Mouse (Mus musculus): ENCODE results near the gene Pax6. TPM values are rescaled to one million over a fixed set of nuclear protein-coding genes. Genes with fewer than 3 reads are reported as not detected.

Gene Pax6
- polyA plus RNA-seq, 1 experiment from 2014 or later, result 13.5 TPM

DNA sequence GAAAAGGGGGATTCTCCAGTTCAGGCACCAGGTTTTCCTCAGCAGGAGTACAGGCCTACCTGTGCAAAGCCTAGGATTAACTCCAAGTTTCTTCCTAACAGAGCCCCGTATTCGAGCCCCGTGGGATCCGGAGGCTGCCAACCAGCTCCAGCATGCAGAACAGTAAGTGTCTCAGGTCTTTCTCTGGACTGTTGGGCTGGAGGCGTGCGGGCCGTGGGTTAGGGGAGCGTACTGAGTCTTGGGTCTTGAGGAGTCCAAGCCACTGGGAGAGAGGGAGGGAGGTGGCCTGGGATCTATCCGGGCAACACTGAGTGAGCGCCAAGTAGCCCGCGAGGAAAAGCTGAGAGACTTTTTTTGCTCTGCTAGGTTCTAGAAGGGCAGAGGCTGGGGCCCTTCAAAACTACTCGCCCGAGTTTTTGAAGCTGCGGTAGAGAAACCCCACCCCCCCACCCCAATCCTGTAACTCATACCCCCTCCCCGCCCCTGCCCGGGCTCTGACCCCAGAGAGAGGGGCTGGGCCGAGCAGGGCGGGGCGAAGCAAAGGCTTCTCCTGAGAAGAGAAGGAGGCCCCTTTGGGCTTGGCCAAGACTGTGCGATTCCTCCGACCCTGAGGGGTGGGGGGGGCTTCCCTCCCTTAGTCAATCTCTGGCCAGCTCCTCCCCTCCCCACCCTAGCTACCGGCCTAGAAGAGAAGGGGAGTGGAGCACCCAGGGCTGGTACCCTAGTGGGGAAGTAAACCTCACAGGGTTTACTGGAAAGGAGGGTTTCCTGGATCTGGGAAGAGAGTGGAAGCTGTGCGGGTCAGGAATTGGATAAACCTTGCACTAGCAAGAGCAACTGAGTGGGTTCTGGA, 11.7 kb downstream of the Pax6 start:
- no peaks in the 10 kb centered on the region for H3K9me3 ChIP-seq (ENCODE audit: control insufficient read depth, low read length)
- peak overlapping the region; percentile 18; the same call in 1 of the 2 replicates for H3K4me3 ChIP-seq (ENCODE audit: low read depth, low read length)
- H3K27me3 ChIP-seq (ENCODE audit: control insufficient read depth, insufficient read depth, low read length), result peaks cover 24% of the 10 kb centered on the region
- ATAC-seq (ENCODE audit: low read depth), result peak; percentile 63
- H3K36me3 ChIP-seq (ENCODE audit: control insufficient read depth, insufficient read depth, low read length), result no peaks in the 10 kb centered on the region
- no peak overlapping the region for H3K9ac ChIP-seq (replicated peaks; ENCODE audit: low read depth, low read length)
- H3K4me2 ChIP-seq (ENCODE audit: low read depth, low read length), result peak overlapping the region; percentile 36
- H3K4me1 ChIP-seq (ENCODE audit: control insufficient read depth, insufficient read depth, low read length), result peaks cover 12% of the 10 kb centered on the region; the same call in 1 of the 2 replicates
- 7% methylated on average over 23 of the region's 24 CpGs for WGBS
- 0 out of 2 replicates have a peak overlapping the region, but pooled peaks have one; percentile 34 for H3K27ac ChIP-seq (ENCODE audit: low read depth, low read length)

GRCm38 (mm10) chr2:105680999-105681710, 12.5 kb downstream of the Pax6 start:
- Histone ChIP-seq H3K36me3 (ENCODE audit: control insufficient read depth, insufficient read depth, low read length) (no peaks in the 10 kb centered on the region), H3K4me1 (ENCODE audit: control insufficient read depth, insufficient read depth, low read length) (peaks cover 12% of the 10 kb centered on the region; the same call in 1 of the 2 replicates), H3K9ac (replicated peaks; ENCODE audit: low read depth, low read length) (no peak overlapping the region; the same call in 1 of the 2 replicates), H3K27me3 (ENCODE audit: control insufficient read depth, insufficient read depth, low read length) (peaks cover 29% of the 10 kb centered on the region), H3K9me3 (ENCODE audit: control insufficient read depth, low read length) (no peaks in the 10 kb centered on the region), H3K4me2 (ENCODE audit: low read depth, low read length) (peak overlapping the region; percentile 36), H3K27ac (ENCODE audit: low read depth, low read length) (0 out of 2 replicates have a peak overlapping the region, but pooled peaks have one; percentile 34), H3K4me3 (ENCODE audit: low read depth, low read length) (peak overlapping the region; percentile 18)
- peak; percentile 15; the same call in 1 of the 2 replicates for ATAC-seq (ENCODE audit: low read depth)
- 5% methylated on average over 30 of the region's 30 CpGs for WGBS

DNA sequence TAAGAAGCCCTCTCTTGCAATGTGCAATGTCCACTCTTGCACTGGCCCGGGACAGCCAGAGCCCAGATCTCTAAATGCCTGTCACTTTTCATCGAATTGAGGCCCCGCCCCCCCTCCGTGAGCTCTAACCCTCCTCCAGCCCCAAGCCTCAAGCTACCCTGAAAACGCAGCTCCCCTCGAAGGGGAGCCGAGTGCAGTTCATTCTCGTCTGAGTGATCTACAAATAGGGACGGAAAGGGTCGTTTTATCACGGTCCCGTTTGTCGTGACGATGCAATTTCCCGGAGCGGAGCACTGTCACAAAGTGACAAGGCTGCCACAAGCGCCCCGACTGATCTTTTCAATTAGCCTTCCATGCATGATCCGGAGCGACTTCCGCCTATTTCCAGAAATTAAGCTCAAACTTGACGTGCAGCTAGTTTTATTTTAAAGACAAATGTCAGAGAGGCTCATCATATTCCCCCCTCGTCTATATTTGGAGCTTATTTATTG, 13.4 kb downstream of the Pax6 start:
- ATAC-seq (ENCODE audit: low read depth), result 0 out of 2 replicates have a peak, but pooled peaks have one; percentile 20
- Histone ChIP-seq H3K9ac (replicated peaks; ENCODE audit: low read depth, low read length) (no peak overlapping the region; the same call in 1 of the 2 replicates), H3K9me3 (ENCODE audit: control insufficient read depth, low read length) (no peaks in the 10 kb centered on the region), H3K27ac (ENCODE audit: low read depth, low read length) (no peak overlapping the region), H3K4me3 (ENCODE audit: low read depth, low read length) (peak overlapping the region; percentile 18; the same call in 1 of the 2 replicates), H3K4me2 (ENCODE audit: low read depth, low read length) (peak overlapping the region; percentile 36), H3K36me3 (ENCODE audit: control insufficient read depth, insufficient read depth, low read length) (no peaks in the 10 kb centered on the region), H3K27me3 (ENCODE audit: control insufficient read depth, insufficient read depth, low read length) (peaks cover 26% of the 10 kb centered on the region), H3K4me1 (ENCODE audit: control insufficient read depth, insufficient read depth, low read length) (0 out of 2 replicates have a peak, but pooled peaks cover 7% of the 10 kb centered on the region)
- WGBS, result under 1% methylated on average over 23 of the region's 23 CpGs

DNA sequence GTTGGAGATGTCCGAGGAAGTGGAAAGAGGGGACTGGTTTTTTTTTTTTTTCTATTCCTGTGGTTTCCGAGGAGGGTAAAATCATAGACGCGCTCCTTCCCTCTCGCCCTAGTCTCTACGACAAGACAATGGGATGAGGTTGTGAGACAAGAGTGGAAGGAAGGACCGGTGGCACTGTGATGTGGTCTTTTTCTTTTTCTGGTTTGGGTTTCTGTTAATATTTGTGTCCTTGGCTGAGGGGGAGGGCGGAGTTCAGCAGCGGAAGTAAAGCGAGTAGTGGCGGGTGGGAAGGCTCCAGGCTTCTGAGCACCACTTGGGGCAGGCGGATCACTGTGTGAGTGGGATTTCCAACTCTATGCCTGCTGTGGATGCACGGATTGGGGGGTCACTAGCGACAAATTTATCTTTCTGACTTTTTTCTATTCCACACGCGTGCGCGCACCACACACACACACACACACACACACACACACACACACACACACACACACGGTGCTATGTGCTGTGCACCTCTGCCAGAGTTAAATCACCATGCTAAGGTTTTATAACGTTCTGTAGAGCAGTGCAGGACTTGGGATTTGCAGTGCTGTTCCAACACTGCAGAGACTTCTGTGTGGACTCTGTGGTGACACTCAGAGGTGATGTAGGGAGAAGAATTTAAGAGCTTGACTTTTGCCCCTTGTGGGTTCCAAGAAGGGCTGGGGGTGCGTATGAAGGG, 14.1 kb downstream of the Pax6 start:
- 0 out of 2 replicates have a peak, but pooled peaks cover 7% of the 10 kb centered on the region for H3K4me1 ChIP-seq (ENCODE audit: control insufficient read depth, insufficient read depth, low read length)
- no peak for ATAC-seq (ENCODE audit: low read depth)
- no peaks in the 10 kb centered on the region for H3K36me3 ChIP-seq (ENCODE audit: control insufficient read depth, insufficient read depth, low read length)
- H3K27me3 ChIP-seq (ENCODE audit: control insufficient read depth, insufficient read depth, low read length), result peaks cover 27% of the 10 kb centered on the region
- peak overlapping the region; percentile 36 for H3K4me2 ChIP-seq (ENCODE audit: low read depth, low read length)
- no peak overlapping the region for H3K9ac ChIP-seq (replicated peaks; ENCODE audit: low read depth, low read length)
- H3K27ac ChIP-seq (ENCODE audit: low read depth, low read length), result no peak overlapping the region
- H3K4me3 ChIP-seq (ENCODE audit: low read depth, low read length), result peak overlapping the region; percentile 18
- 12% methylated on average over 21 of the region's 21 CpGs for WGBS
- no peaks in the 10 kb centered on the region for H3K9me3 ChIP-seq (ENCODE audit: control insufficient read depth, low read length)

DNA sequence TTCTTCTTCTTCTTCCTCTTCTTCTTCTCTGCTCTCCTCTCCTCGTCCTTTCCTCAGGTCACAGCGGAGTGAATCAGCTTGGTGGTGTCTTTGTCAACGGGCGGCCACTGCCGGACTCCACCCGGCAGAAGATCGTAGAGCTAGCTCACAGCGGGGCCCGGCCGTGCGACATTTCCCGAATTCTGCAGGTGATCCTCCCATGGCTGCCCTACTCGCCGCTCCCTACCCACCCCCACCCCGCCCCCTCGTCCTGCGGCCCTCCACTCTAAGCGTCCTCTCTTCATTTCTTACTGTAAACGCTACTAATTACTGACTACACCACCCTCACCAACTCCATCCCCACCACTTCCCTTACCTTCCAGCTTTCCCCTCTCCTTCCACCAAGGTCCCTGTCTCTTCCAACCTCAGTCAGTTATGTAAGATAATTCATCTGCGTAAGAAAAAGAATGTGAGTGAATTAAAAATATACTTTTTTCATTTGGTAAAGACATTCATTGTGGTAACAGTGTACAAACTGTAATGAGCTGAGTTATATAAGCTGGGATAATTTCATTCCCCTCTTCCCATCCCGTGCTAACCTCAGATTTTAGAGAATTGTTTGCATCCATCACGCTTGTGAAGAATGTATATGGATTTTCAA, 15.2 kb downstream of the Pax6 start:
- H3K36me3 ChIP-seq (ENCODE audit: control insufficient read depth, insufficient read depth, low read length), result no peaks in the 10 kb centered on the region
- H3K27ac ChIP-seq (ENCODE audit: low read depth, low read length), result no peak overlapping the region
- H3K9ac ChIP-seq (replicated peaks; ENCODE audit: low read depth, low read length), result no peak overlapping the region
- WGBS, result 20% methylated on average over 22 of the region's 22 CpGs
- no peak overlapping the region for H3K4me2 ChIP-seq (ENCODE audit: low read depth, low read length)
- H3K4me1 ChIP-seq (ENCODE audit: control insufficient read depth, insufficient read depth, low read length), result 0 out of 2 replicates have a peak, but pooled peaks cover 7% of the 10 kb centered on the region
- H3K9me3 ChIP-seq (ENCODE audit: control insufficient read depth, low read length), result no peaks in the 10 kb centered on the region
- no peak for ATAC-seq (ENCODE audit: low read depth)
- H3K4me3 ChIP-seq (ENCODE audit: low read depth, low read length), result no peak overlapping the region
- H3K27me3 ChIP-seq (ENCODE audit: control insufficient read depth, insufficient read depth, low read length), result peaks cover 30% of the 10 kb centered on the region

GRCm38 (mm10) chr2:105684991-105685650, 16.4 kb downstream of the Pax6 start:
- WGBS, result 35% methylated on average over 11 of the region's 11 CpGs
- no peak overlapping the region for H3K27ac ChIP-seq (ENCODE audit: low read depth, low read length)
- H3K4me3 ChIP-seq (ENCODE audit: low read depth, low read length), result no peak overlapping the region
- H3K4me2 ChIP-seq (ENCODE audit: low read depth, low read length), result no peak overlapping the region
- peaks cover 11% of the 10 kb centered on the region; the same call in 1 of the 2 replicates for H3K4me1 ChIP-seq (ENCODE audit: control insufficient read depth, insufficient read depth, low read length)
- H3K36me3 ChIP-seq (ENCODE audit: control insufficient read depth, insufficient read depth, low read length), result no peaks in the 10 kb centered on the region
- H3K9ac ChIP-seq (replicated peaks; ENCODE audit: low read depth, low read length), result no peak overlapping the region
- no peak for ATAC-seq (ENCODE audit: low read depth)
- H3K9me3 ChIP-seq (ENCODE audit: control insufficient read depth, low read length), result no peaks in the 10 kb centered on the region
- H3K27me3 ChIP-seq (ENCODE audit: control insufficient read depth, insufficient read depth, low read length), result peaks cover 30% of the 10 kb centered on the region

- peaks cover 11% of the 10 kb centered on the region; the same call in 1 of the 2 replicates for H3K4me1 ChIP-seq (ENCODE audit: control insufficient read depth, insufficient read depth, low read length)
- 31% methylated on average over 11 of the region's 11 CpGs for WGBS
- no peak overlapping the region for H3K27ac ChIP-seq (ENCODE audit: low read depth, low read length)
- H3K4me3 ChIP-seq (ENCODE audit: low read depth, low read length), result no peak overlapping the region
- H3K27me3 ChIP-seq (ENCODE audit: control insufficient read depth, insufficient read depth, low read length), result peaks cover 31% of the 10 kb centered on the region
- no peak for ATAC-seq (ENCODE audit: low read depth)
- no peaks in the 10 kb centered on the region for H3K36me3 ChIP-seq (ENCODE audit: control insufficient read depth, insufficient read depth, low read length)
- H3K4me2 ChIP-seq (ENCODE audit: low read depth, low read length), result no peak overlapping the region
- no peaks in the 10 kb centered on the region for H3K9me3 ChIP-seq (ENCODE audit: control insufficient read depth, low read length)
- H3K9ac ChIP-seq (replicated peaks; ENCODE audit: low read depth, low read length), result no peak overlapping the region
These were observed 17.0 kb downstream of the Pax6 start for GRCm38 (mm10) chr2:105685651-105686050.

Data from neural tube, embryonic 14.5 days (tissue).